Mouse (Mus musculus): ENCODE measurements around the gene Comp.

Comp gene

DNA sequence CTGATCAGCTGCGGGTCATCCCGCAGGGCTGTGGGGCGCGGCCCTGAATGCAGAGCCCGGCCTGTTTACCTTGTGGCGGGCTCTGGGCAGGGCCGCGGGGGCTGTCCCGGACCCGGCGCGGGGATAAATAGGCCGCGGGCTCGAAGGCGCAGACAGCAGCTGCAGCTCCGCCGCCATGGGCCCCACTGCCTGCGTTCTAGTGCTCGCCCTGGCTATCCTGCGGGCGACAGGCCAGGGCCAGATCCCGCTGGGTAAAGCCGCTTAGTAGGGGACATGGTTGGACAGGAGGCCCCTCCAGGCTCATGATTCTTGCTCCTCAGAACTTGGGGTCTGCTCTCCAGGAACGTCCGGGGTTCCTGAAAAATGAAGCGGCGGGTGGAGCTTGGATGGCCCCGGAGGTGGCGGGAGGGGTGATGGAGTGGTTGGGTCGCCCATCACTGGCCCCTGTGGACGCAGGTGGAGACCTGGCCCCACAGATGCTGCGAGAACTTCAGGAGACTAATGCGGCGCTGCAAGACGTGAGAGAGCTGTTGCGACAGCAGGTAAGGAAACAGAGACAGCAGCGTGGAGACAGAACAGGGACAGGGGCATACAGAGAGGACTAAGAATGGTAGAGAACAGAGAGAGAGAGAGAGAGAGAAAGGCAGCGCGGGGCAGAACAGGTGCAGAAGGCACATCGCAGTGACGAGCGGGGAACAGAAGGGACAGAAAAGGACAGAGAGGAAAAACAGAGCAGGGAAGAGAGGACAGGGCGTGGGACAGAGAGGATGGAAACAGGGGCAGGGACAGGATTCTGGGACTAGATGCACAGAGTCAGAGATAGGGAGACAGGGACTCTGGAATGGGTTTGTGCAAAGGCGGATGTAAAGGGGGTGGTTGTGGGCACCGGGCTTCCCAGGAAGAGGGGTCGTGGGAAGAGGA lies at the start of gene Comp:
Comp (plus strand) TSS at position 162 of the 921 bp plus-strand sequence.
- DNase-seq (ENCODE audit: low spot score) = no peak

GRCm38 (mm10) chr8:70323716-70324115 lies 49.6 kb upstream of the Comp start:
- no peak for DNase-seq (ENCODE audit: low spot score)

DNA sequence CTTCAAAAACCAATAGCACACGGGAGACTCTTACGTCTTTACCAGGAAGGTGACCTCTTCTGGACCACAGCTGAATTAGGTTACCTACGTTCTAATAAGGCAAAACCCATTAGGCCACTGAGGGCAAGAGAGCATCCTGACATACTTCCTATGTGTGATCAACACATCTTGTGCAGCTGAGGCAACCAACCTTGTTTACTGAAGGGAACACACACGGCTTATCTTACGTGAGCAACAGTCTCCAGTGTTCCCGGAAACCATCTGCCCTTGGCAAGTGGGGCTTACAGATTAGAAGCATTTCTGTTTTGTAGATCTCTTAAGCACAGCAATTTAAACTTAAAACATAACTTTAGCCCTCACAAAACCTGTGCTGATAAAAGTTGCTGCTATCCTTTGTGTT lies 45.8 kb upstream of the Comp start:
- no peak for DNase-seq (ENCODE audit: low spot score)

DNA sequence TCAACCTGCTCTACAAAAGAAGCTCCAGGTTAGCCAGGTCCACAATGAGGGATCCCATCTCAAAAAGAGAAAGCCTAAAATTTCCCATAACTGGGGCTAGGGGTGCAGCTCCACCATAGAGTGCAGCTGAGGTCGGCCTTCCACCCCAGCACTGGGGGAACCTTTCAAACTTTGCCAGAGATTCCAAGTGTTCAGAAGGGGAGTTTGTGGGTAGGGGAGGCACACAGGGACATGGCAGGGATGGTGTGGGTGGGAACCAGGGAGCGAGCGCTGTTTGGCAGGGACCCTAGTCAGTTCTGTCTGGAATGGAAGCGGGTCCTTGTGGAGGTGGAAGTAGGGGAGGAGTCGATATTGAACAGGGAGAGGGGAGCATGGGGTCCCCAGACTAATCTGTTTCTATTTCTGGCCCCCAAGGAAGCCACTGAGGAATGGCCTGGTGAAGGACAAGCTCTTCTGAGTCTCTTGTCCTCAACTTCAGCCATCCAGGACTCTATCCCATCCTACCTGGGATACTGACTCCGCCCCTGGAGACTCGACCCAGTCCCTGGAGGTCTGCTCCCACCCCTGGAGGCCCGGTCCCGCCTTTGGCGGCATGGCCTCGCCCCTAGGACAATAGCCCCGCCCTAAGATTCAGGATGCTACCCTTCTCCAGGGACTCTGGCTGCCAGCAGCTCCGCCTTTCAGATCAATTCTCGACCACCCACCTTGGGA lies 44.1 kb upstream of the Comp start, which contains the start of gene Gdf1:
Gdf1 (plus strand) TSS at position 694 of the 711 bp plus-strand sequence.
- DNase-seq (ENCODE audit: low spot score) = no peak

DNA sequence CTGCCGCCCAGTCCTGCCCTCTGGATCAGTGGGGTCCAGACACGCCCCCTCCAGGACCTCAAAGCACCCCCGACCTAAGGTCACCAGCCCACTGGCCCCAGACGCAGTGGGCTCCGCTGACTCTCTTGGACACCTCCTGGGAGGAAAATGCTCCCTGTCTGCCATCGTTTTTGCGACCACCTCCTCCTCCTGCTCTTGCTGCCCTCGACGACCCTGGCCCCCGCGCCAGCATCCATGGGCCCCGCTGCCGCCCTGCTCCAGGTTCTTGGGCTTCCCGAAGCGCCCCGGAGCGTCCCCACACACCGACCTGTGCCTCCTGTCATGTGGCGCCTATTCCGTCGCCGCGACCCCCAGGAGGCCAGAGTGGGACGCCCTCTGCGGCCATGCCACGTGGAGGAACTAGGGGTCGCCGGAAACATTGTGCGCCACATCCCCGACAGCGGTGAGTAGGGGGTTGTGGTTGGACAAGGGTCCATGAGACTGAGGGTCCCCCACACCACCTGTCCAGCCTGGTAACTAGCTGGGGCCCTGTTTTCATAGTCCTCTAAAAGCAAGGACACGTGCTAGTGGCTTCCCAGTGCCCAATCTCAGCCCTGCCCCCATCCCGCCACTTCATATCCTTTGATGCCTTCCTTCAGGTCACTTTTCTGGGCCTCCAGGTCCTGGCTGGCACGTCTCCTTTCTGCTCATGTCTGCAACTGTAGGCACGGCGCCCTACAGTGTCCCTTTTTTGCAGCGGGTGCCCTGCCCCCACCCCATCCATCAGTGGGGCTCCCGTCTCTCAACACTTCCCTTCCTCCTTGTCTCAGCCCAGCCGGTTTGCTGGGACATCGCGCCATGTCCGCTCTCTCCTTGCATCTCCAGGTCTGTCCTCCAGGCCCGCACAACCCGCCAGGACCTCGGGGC lies 43.3 kb upstream of the Comp start:
- no peak for DNase-seq (ENCODE audit: low spot score)

- DNase-seq (ENCODE audit: low spot score) = no peak
These were observed 42.5 kb upstream of the Comp start for GRCm38 (mm10) chr8:70330741-70331364.

DNA sequence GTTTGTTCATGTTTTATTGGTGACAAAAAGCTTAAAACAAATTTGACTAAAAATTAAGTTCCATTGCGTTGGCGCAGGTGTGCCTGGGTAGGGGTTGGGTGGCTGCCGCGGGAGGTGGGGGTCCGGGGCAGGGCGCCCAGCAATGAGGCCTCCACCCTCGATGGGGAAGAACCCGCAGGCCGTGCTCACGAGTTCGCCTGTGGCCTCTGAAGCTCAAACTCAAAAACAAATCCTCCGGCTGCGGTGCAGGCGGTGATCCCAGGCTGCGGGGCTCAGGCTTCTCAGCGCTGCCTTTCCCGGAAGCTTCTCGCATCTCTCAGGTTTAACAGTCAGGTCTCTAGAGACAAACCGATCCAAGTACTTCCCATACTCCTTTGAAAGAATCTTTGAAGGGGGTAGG lies 41.8 kb upstream of the Comp start:
- no peak for DNase-seq (ENCODE audit: low spot score)

DNA sequence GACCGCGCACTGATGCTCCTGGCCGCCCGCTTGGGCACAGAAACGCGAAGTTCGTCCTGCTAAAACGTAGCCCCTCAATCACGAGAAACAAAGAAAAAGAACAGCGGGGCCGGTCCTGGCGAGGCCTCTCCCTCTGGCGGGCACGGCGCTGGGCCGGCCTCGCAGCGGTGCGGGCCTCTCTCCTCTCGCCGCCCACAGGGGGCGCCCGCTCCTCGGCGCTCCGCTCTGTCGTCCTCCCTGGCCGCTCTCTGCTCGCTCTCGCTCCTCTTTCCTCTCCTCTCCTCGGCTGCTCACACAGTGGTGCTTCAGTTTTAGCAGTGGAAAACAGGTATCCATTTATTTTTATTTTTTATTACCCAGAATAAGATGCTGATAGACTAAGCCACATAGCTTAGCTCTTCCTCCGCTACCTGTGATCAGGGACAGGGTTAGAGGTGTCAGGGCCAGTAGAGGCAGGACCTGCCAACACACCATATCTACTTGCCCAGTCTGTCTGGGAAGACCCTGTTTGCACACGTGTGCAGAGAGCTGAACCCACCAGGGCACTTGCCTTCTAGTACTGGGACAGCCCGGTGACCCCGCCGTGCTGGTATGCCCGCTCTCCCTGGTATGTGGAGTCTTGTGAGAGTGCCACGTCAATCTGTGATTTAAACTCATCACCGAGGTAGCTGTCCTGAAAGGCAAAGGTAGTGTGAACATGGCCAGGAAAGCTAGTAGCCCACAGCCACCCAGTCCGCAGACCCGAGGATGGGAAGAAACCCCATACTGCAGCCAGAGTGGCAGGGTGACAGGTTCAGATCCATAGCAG lies 41.1 kb upstream of the Comp start:
- peak; percentile 56 for DNase-seq (ENCODE audit: low spot score)

DNA sequence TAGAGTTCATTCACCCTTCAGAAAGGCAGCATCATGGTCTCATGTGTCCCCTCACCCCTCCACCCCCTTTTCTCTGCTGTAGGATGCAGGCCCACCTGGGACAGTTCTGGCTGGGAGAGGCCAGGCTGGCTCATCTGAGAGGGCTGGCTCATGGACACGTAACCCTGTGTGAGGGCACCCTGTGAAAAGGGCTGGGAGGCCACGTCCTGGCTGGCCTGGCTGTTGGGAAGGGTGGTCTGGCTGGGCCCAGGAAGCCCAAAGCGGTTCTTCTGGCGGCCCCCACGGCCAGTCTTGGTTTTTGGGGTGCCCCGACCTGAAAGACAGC lies 40.5 kb upstream of the Comp start:
- no peak for DNase-seq (ENCODE audit: low spot score)

DNA sequence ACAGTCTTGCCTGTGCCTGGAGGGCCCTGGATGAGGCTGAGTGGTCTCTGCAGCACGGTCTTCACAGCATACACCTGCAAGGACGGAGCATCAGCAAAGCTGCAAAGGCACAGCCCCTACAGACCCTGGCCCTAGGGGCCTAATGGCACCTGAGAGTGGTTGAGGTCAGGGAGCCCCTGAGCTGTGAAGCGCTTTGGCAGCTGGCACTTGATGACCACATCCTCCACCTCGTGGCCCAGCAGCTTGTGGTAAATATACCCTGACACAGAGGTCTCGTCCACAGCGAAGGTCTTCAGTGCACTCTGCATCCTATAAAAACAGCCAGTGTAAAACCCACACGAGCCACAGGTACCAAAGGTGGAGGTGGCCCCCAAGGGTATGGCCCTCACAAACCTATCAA lies 34.4 kb upstream of the Comp start:
- DNase-seq (ENCODE audit: low spot score) = no peak

DNA sequence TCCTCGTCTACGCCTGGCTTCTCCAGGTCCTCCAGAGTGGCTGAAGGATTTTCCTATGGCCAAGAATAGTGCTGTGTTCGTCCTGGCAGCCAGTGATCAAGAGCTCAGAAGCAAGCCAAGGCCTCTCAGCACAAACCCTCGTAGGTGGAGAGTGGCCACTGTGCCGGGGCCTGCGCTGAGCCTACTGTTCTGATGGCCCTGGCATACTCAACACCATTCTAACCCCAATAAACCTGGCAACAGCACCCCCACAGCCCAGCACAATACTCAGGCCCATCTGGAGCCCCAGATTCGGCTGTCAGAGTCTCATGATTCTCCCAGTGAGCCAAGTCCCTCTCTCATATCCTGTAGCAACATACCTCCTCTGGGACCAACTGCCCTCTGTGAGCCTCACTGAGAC lies 32.7 kb upstream of the Comp start:
- no peak for DNase-seq (ENCODE audit: low spot score)

GRCm38 (mm10) chr8:70342007-70342406 lies 31.4 kb upstream of the Comp start:
- no peak for DNase-seq (ENCODE audit: low spot score)

GRCm38 (mm10) chr8:70343076-70343475 lies 30.3 kb upstream of the Comp start:
- DNase-seq (ENCODE audit: low spot score) = no peak

- no peak for DNase-seq (ENCODE audit: low spot score)
These were observed 29.7 kb upstream of the Comp start for GRCm38 (mm10) chr8:70343696-70344095.

GRCm38 (mm10) chr8:70344279-70344678 lies 29.1 kb upstream of the Comp start:
- no peak for DNase-seq (ENCODE audit: low spot score)

DNA sequence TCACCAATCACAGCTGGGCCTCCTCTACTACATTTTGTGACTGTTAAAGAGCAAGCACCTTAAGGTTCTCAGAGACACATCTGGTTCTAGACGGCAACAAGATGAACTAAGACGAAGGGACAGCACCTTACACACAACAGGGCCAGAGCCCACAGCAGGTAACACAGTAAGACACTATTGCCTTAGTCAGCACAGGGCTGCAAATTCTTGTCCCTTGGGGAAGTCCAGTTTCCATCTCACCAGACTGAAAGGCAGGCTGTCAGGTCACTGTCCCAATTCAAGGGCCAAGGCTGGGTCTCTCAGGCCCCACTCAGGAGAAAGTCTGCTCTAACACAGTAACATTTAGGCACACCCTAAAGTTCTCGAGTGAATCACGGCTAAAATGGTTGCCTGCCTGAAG lies 25.9 kb upstream of the Comp start:
- DNase-seq (ENCODE audit: low spot score) = no peak

GRCm38 (mm10) chr8:70347860-70348420 lies 25.4 kb upstream of the Comp start:
- DNase-seq (ENCODE audit: low spot score) = no peak

GRCm38 (mm10) chr8:70351035-70351999 lies 22.0 kb upstream of the Comp start:
- no peak for DNase-seq (ENCODE audit: low spot score)

GRCm38 (mm10) chr8:70352000-70352384 lies 21.4 kb upstream of the Comp start:
- no peak for DNase-seq (ENCODE audit: low spot score)
